Mouse (Mus musculus) cerebellum, postnatal 10 days (tissue): ENCODE data around the gene Atxn2l.
"Not testable (repeated sequence)": the region's sequence is repeated elsewhere in the genome, so short reads cannot be mapped to it uniquely, and the experiment has no call there.

Experiments
- DNase-seq, 2 experiments: peaks; one replicate each; pipeline ENCODE4 v3.0.0; 2021; ENCODE audit warnings: mixed read lengths in 2 of 2

Gene Atxn2l

DNA sequence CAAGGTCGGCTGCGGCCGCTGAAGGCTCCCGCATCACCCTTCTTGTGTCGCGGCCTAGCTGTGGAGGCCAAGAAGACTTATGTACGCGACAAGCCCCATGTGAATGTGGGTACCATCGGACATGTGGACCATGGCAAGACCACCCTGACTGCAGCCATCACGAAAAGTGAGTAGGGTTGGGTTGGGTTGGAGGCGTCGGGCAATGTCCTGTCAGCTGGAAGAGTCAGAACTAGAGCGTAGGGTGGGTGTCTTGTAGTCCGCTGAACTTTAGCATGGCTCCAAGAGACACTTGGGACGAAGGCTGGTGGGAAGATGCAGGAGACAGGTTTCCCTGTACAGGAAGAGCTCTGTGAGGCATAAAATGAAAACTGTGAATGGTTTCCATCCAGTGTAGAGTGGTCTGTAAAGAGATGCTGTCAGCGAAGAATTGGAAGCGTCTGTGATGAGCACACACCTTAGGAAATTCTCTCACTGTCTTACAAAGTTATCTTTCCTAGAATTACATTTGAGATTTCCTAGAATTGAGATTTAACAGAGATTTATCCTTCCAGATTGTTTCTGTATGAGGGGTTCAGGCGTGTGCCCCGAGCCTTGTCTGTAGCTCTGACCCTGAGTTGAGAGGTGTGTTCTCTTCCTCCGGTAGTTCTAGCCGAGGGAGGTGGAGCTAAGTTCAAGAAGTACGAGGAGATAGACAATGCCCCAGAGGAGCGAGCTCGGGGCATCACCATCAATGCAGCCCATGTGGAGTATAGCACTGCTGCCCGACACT lies 15.4 kb downstream of the Atxn2l start:
- not testable (repeated sequence) for DNase-seq

DNA sequence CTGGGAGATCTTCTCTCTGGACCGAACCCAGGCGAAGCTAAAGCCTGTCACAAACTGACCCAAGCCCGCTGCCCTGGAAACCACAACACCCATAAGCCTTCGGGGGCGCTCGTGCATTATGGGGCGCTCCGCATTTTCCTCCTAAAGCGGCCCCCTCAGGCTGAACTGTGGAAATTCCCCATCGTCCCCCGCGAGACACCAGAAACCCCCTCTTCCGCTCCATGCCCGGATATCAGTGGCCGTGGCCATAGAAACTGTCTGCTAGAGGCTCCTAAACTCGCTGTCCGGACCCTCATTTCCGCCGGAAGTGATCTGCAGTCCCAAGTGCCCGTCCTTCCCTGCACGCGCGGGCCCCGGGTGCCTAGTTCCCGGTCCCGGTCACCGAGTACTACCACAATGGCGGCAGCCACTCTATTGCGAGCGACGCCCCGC lies 16.2 kb downstream of the Atxn2l start, which contains the start of gene Tufm:
Gene Tufm (plus strand): TSS at position 310 of the 432 bp plus-strand sequence.
- DNase-seq, result peak; percentile 95 to 97

DNA sequence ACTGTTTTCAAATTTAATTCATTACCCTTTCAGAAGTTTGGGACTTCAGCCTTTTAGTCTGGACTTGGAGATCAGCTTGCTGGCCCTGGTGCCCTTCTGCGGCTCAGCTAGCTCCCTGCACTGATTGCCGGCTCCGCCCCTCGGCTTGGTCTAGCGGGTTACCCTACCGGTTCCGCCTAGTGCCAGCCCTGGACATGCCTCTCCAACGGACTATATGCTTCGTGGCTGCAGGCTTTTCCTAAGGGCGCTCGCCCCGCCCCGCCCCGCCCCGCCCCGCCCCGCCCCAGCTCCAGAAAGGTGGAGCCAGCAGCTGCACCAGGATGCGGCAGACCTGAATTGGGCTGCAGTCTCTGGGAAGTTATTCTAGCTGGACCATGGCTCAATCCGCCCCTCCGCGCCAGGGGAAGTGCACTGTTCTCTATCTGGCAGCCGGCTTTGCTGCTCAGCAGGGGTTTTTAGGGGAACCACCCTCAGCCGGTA lies 20.8 kb downstream of the Atxn2l start:
- DNase-seq, result peak; percentile 78 to 88

DNA sequence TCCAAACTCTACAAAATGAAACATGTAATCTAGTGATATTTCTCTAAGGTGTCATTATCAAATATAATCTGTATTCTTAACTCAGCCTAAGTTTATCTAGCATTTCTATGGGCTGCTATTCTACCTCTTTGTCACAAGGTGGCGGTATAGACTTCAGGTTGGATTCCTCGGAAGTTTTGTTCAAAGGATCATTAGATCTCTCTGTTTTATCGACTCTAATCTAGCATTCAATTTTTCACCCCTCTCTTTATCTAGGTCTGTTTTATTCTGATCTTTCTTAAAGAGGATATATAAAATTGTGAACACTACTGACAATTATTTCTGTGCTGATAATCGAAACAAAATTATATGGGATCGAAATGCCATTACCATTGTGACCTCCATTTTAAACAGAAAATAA lies 21.5 kb downstream of the Atxn2l start:
- DNase-seq, result no peak

DNA sequence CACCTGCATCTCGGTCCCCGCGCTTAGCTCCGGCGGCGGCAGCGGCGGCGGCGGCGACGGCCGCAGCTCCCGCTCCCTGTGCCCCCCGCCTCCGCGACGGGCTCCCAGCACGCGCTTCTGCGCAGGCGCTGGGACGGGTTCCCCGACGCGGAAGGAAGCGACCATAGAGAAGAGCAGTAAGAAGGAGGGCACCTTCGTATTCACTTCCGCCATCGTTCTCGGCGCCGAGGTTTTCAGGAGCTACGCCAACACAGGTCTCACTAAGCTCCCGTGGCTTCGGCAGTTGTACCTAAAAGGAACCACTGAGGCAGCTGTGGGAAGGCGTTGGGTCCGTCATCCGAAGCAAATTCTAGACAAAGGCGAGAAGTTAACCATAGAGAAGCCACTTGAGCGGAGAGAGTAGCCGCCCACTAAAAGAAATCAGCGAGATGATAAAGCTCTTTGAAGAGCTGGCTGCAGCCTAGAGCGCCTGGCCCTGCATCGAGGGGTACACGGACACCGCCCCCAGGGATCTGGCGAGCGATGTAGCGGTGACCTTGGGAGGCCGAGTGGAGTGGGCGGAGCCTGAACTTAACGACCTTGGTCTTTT lies 28.1 kb downstream of the Atxn2l start, which contains the start of gene Sh2b1:
Gene Sh2b1 (minus strand): TSS at position 432 of the 589 bp plus-strand sequence.
- DNase-seq, result peak; percentile 94 to 95

DNA sequence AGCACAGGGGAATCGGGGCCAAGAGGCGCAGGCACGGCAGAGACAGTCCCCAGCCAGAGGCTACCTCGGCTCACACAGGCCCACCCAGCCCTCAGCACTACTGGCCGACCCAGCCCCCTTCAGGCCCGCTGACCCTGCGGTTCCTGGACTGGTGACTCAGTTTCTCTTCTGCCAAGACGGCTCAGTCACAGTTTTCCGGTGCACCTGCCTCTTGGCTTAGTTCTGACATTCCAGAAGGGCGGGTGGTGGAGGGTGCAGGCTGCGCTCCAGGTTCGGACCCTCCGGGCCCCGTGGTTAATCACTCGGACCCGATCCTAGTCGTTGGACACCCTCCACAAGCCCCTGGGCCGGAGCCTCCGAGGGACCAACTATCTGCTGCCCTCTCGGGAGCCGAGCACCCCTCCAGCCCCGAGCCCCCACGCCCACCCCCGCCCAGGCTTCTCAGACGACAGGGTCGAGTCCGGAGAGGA lies 28.7 kb downstream of the Atxn2l start:
- DNase-seq, result no peak

DNA sequence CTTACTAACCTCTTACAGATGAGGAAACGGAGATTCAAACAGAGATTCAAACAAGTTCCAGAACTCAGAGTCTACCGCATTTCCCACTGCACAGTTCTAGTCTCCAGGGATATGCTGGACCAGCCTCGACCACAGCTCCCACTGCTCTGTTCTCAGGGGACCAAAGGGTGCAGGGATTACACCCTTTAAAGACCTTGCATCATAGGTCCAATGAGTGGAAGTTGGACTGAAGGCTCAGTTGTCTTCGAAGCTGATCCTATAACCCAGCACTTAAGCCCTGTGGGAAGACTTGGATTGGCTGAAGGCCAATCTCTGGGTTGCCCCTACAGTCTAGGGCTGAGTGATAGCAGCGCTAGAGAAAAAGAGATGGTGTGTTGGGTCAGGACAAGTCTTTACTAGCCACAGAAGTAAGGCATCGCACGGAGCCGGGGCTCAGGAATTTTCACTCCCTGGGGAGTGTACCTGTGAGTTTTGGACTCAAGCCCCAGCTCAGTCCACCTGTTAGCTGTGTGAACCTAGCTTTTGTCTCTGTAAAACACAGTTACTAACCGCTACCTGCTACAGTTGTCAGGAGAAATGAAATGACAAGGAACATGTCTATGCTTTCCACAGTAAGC lies 29.7 kb downstream of the Atxn2l start:
- DNase-seq, result no peak

DNA sequence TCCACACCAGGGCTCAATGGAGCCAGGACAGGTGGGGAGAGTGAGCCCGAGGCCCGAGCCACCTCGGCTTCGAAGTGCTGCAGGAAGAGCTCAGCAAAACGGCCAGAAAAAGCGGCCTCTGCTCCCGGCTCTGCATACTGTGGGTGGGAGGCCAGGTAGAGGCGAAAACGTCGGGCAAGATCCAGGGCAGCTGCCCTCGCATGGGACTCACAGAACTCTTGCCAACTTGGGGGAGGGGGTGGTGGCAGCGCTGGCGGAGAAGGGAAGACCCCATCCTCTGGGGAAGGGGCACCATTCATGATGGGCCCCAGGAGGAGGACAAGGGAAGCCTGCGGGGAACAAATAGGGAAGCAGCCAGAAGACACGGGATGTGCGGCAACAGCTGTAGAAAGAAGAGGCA lies 30.5 kb downstream of the Atxn2l start:
- DNase-seq, result no peak

DNA sequence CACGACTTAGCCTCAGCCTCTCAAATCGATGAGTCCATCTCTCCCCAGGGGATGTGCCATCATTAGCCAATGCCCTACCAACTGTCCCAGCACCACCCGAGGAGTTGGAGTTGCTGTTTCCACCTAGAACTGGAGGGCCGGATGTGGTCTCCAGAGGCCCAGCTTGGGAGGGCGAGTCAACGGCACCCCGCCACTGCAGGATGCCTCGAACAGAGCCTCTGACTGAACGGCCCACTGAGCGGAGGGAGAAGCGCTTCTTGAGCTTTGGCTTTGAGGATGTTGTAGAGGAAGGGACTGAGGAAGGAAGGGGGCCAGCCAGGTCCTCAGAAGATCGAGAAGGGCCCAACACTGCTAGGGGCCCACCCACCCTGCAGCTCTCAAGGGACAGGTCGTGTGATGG lies 30.9 kb downstream of the Atxn2l start:
- DNase-seq, result no peak

DNA sequence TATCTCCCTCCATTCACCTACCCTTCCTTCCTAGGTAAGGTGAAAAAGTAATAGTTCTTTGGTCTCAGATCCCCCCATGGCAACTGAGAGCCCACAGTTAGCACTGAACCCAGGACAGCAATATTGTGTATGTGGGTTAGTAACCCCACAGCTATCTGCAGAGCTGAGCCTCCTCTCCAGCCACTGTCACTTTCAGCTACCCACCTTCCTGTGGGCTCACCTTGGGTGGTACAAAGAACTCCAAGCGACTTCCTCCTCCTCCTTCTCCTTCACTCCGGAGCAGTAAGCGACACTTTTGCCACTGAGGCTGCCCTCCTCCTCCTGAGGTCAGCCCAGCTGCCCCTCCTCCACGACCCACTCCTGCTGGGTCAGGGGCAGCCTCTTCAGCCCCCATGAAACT lies 31.4 kb downstream of the Atxn2l start:
- no peak for DNase-seq

DNA sequence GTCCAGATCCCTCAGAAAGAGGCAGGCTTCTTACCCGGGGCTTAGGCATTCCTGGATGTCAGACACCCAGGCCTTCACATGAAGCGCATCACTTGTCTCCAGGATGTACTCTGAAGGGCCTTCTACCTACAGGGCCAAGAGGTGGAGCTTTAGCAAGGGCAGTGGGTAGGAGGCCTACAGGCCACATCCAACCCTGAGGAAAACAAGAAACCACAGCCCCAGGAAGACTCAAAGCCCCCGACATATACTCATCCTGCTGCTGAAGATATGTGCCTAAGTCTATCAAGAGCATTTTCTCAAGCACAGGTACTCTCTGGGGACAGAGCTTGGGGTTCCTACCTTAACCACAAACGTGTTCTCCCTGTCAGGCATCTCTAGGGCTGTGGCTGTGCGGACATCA lies 31.9 kb downstream of the Atxn2l start:
- no peak for DNase-seq

DNA sequence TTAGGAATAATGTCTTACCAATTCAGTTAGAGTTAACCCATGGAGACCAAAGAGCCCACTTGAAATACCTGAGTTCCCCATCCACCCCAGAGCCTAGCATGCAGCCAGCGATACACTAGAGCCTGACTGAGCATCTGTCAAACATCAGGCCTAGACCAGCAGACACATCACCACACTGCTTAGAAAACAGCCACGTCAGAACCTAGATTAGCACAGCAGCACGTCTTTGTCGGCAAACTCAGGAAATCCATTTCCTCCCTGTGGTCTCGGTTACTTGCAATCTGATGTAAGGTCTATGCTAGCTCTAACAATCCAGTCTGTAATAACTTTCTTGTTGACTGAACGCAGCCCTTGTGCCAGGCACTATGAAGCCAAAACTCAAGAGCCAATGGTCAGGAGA lies 33.2 kb downstream of the Atxn2l start:
- DNase-seq, result no peak

DNA sequence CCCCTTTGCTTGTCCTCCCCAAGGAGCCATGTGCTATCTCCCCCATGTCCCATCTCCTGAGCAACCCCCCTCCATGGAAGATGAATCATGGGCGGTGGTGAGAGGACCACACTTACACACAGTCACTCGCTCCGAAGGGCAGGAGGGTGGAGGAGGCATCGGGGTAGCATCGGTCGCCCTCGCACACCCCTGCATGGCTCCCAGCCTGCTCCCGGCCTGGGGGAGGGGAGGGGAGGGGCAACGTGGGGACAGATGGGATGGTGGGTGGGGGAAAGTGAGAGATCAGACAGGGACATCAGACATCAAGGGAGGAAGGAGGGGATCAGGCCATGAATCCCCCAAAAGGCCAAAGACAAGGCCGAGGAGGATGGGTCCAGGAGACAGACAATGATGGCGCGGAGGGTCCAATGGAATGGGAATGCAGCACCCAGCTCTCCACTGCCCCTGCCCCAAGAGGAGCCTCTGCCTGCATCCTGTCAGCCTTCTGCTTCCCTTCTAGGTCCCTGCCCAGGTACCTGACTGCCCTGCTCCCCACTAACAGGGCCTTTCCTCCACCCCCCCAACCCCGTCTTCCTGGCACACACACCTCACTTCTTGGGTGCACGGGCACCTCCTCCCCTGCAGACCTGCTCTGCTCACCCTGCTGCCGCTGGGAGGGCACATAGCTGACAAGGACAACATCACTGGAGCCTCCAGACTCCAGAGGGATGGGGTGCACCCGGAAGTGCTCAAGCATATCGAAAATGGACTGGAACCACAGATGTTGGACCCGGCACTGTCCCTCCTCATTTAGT lies 35.2 kb downstream of the Atxn2l start:
- DNase-seq, result no peak

DNA sequence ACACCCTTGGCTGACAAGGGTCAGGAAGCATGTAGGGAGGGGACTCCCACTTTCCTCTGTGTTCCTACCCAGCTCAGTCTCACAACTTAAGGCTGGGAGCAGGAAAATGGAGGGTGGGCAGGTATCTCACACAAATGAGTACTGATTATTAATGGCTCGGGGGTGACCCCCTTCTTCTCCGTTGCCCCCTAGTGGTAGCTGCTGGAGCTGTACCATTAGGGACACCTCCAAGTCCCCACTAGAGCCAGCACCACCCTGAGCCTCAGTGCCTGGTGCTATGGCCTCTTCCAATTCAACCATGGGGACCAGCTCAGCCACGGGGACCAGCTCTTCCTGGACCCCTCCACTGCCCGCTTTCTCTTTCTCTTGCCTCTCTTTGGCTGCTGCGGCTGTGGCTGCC lies 36.0 kb downstream of the Atxn2l start:
- peak; percentile 60 to 65 for DNase-seq

DNA sequence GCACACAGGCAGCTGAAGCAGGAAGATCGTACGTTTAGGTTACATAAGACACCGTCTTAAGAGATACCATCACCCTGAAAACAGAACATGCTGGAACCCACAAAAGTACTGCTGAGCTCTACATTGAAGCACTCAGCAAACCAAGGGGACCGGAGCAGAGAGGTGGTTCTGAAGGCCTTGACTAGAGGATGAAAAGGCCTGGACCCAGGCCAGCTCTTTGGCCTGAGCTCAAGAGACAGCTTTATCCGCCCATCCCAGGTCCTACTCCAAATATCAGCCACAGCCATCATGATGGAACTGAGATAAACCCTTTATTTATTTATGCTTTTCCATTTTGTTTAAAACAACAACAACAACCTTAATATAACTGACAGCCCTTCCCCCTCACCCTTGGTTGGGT lies 36.5 kb downstream of the Atxn2l start:
- no peak for DNase-seq

DNA sequence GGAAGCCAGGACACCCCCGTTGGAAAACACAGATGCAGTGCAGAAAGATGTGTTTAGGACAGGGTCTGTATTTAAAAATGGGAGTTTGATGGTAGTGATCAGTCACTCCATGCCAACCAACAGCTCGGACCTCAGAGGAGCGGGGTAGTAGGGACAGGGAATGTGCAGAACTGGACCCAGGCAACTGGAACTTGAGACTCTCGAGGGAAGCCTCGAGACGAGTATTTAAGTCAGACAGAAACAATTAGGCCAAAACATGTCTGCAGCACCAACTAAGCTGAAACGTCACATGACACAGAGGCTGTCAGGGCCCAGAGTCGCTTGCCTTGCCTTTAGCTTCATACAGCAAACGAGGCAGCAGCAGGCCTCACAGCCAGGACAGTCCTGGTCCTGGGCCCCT lies 37.1 kb downstream of the Atxn2l start:
- no peak for DNase-seq

DNA sequence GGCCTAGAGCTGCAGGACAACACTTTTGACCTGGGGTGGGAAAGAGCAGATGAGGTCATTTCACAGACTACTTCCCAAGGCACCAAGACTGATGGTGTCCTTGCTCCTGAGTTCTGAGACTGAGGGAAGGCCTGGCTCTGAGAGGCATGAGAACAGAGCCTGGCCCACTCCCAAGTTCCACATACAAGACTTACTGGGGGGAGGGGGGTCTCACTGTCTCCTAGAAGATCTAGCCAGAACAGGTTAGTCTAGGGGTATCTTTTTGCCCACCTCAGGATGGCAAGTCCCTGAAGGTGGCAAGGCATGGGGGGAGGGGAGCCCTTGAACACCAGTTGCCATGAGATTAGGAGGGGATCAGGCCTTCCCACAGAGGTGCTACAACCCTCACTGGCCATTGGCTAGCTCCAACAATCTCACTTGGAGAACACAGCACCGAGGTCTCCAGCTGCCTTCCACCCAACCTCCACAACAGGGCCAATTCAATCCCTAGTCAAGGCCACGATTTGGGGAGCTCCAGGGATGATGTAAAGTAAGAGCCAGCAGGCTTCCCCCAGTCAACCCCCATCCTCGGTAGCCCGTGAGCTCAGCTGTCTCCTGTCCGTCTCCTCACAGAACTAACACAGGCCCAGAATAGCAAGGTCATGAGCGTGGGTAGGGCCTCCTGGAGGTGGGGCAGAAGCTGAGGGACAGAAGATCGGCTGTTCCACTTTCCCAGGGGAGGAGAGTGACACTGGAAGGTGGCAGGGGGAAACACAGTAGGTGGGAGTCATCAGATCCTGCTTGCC lies 37.8 kb downstream of the Atxn2l start:
- no peak for DNase-seq

DNA sequence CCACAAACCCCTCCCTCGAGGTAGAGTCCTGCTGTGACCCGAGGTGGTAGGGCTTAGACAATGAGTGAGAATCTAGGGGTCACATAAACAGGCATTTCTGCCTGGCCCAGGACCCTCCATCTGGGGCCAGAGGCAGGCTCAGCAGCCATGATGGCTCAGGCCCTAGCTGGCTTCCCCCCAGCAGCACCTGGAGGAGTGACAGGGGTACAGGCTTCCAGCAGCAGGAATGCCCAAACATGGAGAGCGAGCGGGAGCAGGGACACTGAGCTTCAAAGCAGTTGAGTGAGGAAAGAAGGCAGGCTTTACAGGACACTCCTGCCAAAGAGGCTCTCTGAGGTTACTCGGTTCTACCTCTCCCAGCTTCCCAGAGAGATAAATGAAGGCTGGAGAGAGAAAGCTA lies 38.4 kb downstream of the Atxn2l start:
- no peak for DNase-seq

DNA sequence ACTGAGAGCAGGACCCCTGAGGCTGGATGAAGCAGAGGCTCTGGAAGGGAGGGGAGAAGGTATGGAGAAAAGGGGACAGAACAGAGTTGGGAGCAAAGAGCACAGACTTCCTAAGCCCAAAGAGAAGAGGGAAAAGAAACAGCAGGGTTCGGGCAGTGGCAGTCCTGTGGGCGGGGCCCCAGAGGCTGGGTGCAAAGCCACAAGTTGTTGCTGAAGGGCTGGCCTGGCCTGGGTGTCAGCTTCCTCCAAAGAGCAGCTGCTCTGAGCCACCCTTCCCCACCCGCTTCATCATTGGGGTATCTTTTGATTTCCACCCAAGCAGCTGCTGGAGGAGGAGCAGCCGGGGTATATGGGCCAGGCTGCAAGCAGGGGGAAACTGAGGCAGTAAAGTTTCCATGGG lies 39.1 kb downstream of the Atxn2l start:
- no peak for DNase-seq

DNA sequence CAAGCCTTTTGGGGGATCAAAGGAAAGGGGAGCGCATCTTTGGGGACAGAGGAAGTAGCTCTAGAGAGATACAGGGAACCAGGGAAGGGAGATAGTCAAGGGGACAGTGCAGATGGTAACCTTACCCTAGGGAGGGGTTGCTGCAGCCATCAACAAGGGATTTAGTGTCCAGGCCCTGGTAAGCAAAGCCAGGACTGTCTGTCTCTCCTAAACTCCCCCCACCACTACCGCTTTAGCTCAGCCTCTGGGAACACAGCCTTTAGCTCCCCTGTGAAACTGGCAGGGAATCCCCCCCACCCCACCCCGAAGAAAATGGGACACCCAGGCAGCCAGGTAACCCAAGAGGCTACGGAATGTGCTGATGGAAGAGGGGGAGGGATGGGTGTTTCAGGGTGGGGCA lies 39.7 kb downstream of the Atxn2l start:
- DNase-seq, result no peak

DNA sequence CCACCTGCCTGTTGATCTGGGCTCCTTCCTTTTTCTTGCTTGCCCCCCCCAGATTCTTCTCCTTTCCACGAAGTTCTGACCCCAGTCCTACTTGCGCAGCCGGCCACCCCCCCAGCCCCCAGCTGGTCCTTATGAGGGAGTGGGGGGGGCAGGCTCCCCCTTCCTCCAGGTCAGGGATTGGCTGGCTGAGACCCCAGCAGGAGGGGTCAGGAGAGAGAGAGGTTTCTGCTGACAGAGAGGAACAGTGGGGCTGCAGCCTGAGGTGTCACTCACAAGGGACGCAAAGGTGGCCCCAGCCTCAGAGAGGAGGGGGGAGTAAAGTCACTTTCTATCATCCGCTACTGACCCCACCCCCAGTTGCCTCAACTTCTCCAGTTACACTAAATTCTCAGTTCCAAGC lies 40.2 kb downstream of the Atxn2l start, which contains the start of gene Atp2a1:
Gene Atp2a1 (minus strand): TSS at position 105 of the 400 bp plus-strand sequence.
- no peak for DNase-seq

DNA sequence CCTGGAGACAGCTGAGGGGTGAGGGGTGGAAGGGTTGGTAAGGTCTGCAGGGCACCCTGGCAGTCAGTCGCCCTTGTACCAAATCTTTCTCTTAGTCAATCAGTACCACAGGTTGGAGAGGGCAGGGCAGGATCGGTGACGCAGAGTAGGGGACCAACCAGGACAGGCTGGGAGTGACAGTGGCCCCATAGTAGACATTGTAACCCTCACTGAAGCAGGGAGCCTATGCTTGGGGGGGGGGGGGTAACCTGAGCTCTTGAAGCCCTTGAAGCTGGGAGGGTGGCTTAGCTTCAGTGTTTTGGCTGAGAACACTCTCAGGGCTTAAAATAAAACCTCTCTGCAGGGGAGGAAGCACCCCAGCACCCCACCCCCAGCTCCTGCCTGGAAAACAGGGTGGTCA lies 41.6 kb downstream of the Atxn2l start:
- DNase-seq, result no peak
